Mouse (Mus musculus) CH12.LX (cell line): ENCODE data around the gene Clk1. TPM values are rescaled to one million over a fixed set of nuclear protein-coding genes. Genes with fewer than 3 reads are reported as not detected.

Source experiments
- DNase-seq: peaks from one replicate; pipeline ENCODE4 v3.0.0-alpha.2; 2013; ENCODE audit errors: extremely low read depth
- H3K27ac ChIP-seq: 2 replicates; pipeline ENCODE4 v1.5.1; 2012; ENCODE audit warnings: low read depth, mild to moderate bottlenecking, control low read depth, moderate library complexity; ENCODE audit not compliant: insufficient read depth
- H3K27me3 ChIP-seq: replicated peaks from 2 replicates; pipeline ENCODE3; 2012; ENCODE audit warnings: inconsistent platforms
- H3K36me3 ChIP-seq, 2 experiments: replicated peaks in 1 of 2; 2 replicates each; pipeline versions ENCODE3 to v1.6.1; 2012; ENCODE audit warnings: inconsistent platforms in 1 of 2, low read length in 1 of 2, mild to moderate bottlenecking in 1 of 2, mixed read lengths in 1 of 2, moderate library complexity in 1 of 2; ENCODE audit not compliant: control insufficient read depth in 1 of 2, insufficient read depth in 1 of 2
- H3K4me1 ChIP-seq, 2 experiments: 2 replicates each; pipeline ENCODE4 v1.6.1; 2012; ENCODE audit warnings: inconsistent platforms in 1 of 2, moderate library complexity in 1 of 2; ENCODE audit not compliant: insufficient read depth in 2 of 2, control insufficient read depth in 1 of 2
- H3K4me2 ChIP-seq: 2 replicates; pipeline ENCODE4 v1.6.1; 2012; ENCODE audit warnings: low read depth, mild to moderate bottlenecking, control low read depth; ENCODE audit not compliant: poor library complexity, insufficient read depth, severe bottlenecking
- H3K4me3 ChIP-seq, 3 experiments: fragments of 150-350 bp in 1 of 3; sonication (generic) in 1 of 3; replicated peaks in 1 of 3; 2 replicates each; pipeline versions ENCODE3 to v1.5.1; 2011 to 2012; ENCODE audit warnings: low read depth in 2 of 3, low read length in 2 of 3, mild to moderate bottlenecking in 2 of 3, moderate library complexity in 2 of 3, control low read depth in 1 of 3, improper control_type of control experiment in 1 of 3, inconsistent platforms in 1 of 3, mixed read lengths in 1 of 3; ENCODE audit not compliant: poor library complexity in 1 of 3
- H3K79me2 ChIP-seq: replicated peaks from 2 replicates; pipeline ENCODE4 v1.6.1; 2012; ENCODE audit warnings: mild to moderate bottlenecking, moderate library complexity; ENCODE audit not compliant: control insufficient read depth, poor library complexity, insufficient read depth, severe bottlenecking; ENCODE audit errors: extremely low read depth
- H3K9ac ChIP-seq: 2 replicates; pipeline ENCODE4 v1.6.1; 2012; ENCODE audit warnings: low read depth, mild to moderate bottlenecking, control low read depth, moderate library complexity; ENCODE audit not compliant: insufficient read depth
- H3K9me3 ChIP-seq: replicated peaks from 2 replicates; pipeline ENCODE3; 2012; ENCODE audit warnings: low read length, inconsistent platforms, mixed read lengths
- CHD1 ChIP-seq: IDR thresholded peaks from 2 replicates; pipeline ENCODE4 v1.6.1; 2012; ENCODE audit warnings: low read depth, low read length, improper control_type of control experiment, inconsistent platforms
- CHD2 ChIP-seq: IDR thresholded peaks from 2 replicates; pipeline ENCODE4 v1.6.1; 2011; ENCODE audit warnings: low read length, improper control_type of control experiment
- CTCF ChIP-seq, 2 experiments: IDR thresholded peaks in 1 of 2; conservative IDR thresholded peaks in 1 of 2; 2 replicates each; pipeline ENCODE4 v1.5.1; 2011 to 2012; ENCODE audit warnings: low read depth in 2 of 2, low read length in 2 of 2, improper control_type of control experiment in 1 of 2, inconsistent platforms in 1 of 2, mild to moderate bottlenecking in 1 of 2, moderate library complexity in 1 of 2
- E2F4 ChIP-seq: IDR thresholded peaks from 2 replicates; pipeline ENCODE4 v1.6.1; 2011; ENCODE audit warnings: low read depth, low read length, improper control_type of control experiment; ENCODE audit not compliant: insufficient replicate concordance
- EP300 ChIP-seq: IDR thresholded peaks from 2 replicates; pipeline ENCODE4 v1.6.1; 2011; ENCODE audit warnings: low read length, improper control_type of control experiment
- ETS1 ChIP-seq: conservative IDR thresholded peaks from 2 replicates; pipeline ENCODE4 v1.6.1; 2012; ENCODE audit warnings: low read depth, mild to moderate bottlenecking, inconsistent platforms, low read length, improper control_type of control experiment, moderate library complexity
- GABPA ChIP-seq: IDR thresholded peaks from 2 replicates; pipeline ENCODE4 v1.6.1; 2012; ENCODE audit warnings: low read depth, low read length, improper control_type of control experiment, inconsistent platforms; ENCODE audit not compliant: insufficient replicate concordance
- IRF4 ChIP-seq: IDR thresholded peaks from 2 replicates; pipeline ENCODE4 v1.6.1; 2014; ENCODE audit warnings: low read depth, mild to moderate bottlenecking, inconsistent platforms, low read length, improper control_type of control experiment
- JUN ChIP-seq: IDR thresholded peaks from 2 replicates; pipeline ENCODE4 v1.6.1; 2011; ENCODE audit warnings: low read depth, mild to moderate bottlenecking, low read length, improper control_type of control experiment, moderate library complexity; ENCODE audit not compliant: insufficient read depth
- JUND ChIP-seq: conservative IDR thresholded peaks from 2 replicates; pipeline ENCODE4 v1.6.1; 2011; ENCODE audit warnings: low read depth, low read length, improper control_type of control experiment
- MAZ ChIP-seq: IDR thresholded peaks from 2 replicates; pipeline ENCODE4 v1.6.1; 2012; ENCODE audit warnings: low read depth, mild to moderate bottlenecking, inconsistent platforms, low read length, improper control_type of control experiment, moderate library complexity
- NELFE ChIP-seq: IDR thresholded peaks from 2 replicates; pipeline ENCODE4 v1.6.1; 2011; ENCODE audit warnings: low read depth, low read length, improper control_type of control experiment
- NRF1 ChIP-seq: IDR thresholded peaks from 2 replicates; pipeline ENCODE4 v1.6.1; 2014; ENCODE audit warnings: low read depth, mild to moderate bottlenecking, inconsistent platforms, low read length, improper control_type of control experiment, moderate library complexity
- PAX5 ChIP-seq: IDR thresholded peaks from 2 replicates; pipeline ENCODE4 v1.6.1; 2012; ENCODE audit warnings: low read length, inconsistent platforms, mixed read lengths
- POLR2A ChIP-seq: IDR thresholded peaks from 2 replicates; pipeline ENCODE4 v1.6.1; 2011; ENCODE audit warnings: low read depth, mild to moderate bottlenecking, improper control_type of control experiment, low read length
- RCOR1 ChIP-seq: conservative IDR thresholded peaks from 2 replicates; pipeline ENCODE4 v1.6.1; 2012; ENCODE audit warnings: low read depth, mild to moderate bottlenecking, inconsistent platforms, low read length, improper control_type of control experiment
- USF2 ChIP-seq: conservative IDR thresholded peaks from 2 replicates; pipeline ENCODE4 v1.6.1; 2011; ENCODE audit warnings: low read depth, low read length, improper control_type of control experiment
- ZC3H11A ChIP-seq: IDR thresholded peaks from 2 replicates; pipeline ENCODE4 v1.6.1; 2012; ENCODE audit warnings: low read depth, mild to moderate bottlenecking, inconsistent platforms, low read length, improper control_type of control experiment
- ZMIZ1 ChIP-seq: IDR thresholded peaks from 2 replicates; pipeline ENCODE4 v1.6.1; 2012; ENCODE audit warnings: low read depth, mild to moderate bottlenecking, inconsistent platforms, low read length, improper control_type of control experiment
- dilution Hi-C: fragments of 300-500 bp; cut with MboI; formaldehyde crosslinking; loops from 2 replicates; pipeline ENCODE4 v1.14.3; 2020; ENCODE audit warnings: low sequenced_read_pairs; ENCODE audit not compliant: extremely low pct_unique_long_range_greater_than_20kb, extremely low pct_ligation_motif_present
- in situ Hi-C: fragments of 300-500 bp; cut with MboI; formaldehyde crosslinking; loops from 3 replicates; pipeline ENCODE4 v1.14.3; 2019; ENCODE audit warnings: low sequenced_read_pairs, low pct_ligation_motif_present, low pct_unique_long_range_greater_than_20kb, mixed read lengths
- polyA plus RNA-seq: library from polyadenylated mRNA; unstranded; fragments of >175 nt; gene quantifications from 2 replicates; pipeline ENCODE4 v1.2.1, GENCODE M21; 2012; ENCODE audit warnings: low read depth; ENCODE audit not compliant: insufficient read length
- total RNA-seq, 2 experiments: library from RNA; depleted of rRNA; stranded (reverse); fragments of 300-350 nt in 1 of 2; fragments of >200 nt in 1 of 2; gene quantifications; 2 replicates each; pipeline ENCODE4 v1.2.3; 2012 to 2014

Gene Clk1
- total and polyA plus RNA-seq, 3 experiments, result 107 to 209 (median 119) TPM

DNA sequence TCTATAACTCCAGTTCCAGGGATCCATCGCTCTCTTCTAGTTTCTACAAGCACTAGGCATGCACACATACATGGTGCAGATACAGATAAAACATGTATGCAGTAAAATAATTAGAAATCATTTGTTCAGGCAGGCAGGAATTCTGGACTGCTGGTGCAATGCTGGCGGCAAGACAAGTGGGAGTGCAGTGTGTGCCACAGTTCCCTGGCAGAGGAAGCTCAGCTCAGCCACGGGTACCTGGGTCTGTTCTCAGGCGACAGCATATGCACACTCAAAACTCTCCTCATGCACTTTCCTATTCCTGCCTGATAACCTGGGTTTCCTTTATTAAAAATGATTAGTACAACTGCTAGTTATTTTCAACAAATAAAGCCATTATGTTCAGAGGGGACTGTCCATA is 41.2 kb upstream of the Clk1 start:
- no peaks in the 10 kb centered on the region for H3K9me3 ChIP-seq
- H3K36me3 ChIP-seq, result peaks cover 76 to 85% of the 10 kb centered on the region in 2 experiments
- DNase-seq, result no peak
- no peak for TF ChIP-seq CTCF (conservative IDR thresholded peaks at IDR 0.05 in 1 of 2, IDR thresholded peaks at IDR 0.05 in 1 of 2; ENCODE audit: low read depth in 2 of 2, low read length in 2 of 2)
- H3K27ac ChIP-seq, result no peak overlapping the region
- H3K4me3 ChIP-seq, result no peak overlapping the region
- no peaks in the 10 kb centered on the region for H3K27me3 ChIP-seq
- dilution Hi-C loops (no loop called here), in situ Hi-C loops (no loop called here)
- no peak overlapping the region for H3K9ac ChIP-seq
- no peaks in the 10 kb centered on the region for H3K79me2 ChIP-seq
- no peak overlapping the region for H3K4me2 ChIP-seq
- no peaks in the 10 kb centered on the region for H3K4me1 ChIP-seq

DNA sequence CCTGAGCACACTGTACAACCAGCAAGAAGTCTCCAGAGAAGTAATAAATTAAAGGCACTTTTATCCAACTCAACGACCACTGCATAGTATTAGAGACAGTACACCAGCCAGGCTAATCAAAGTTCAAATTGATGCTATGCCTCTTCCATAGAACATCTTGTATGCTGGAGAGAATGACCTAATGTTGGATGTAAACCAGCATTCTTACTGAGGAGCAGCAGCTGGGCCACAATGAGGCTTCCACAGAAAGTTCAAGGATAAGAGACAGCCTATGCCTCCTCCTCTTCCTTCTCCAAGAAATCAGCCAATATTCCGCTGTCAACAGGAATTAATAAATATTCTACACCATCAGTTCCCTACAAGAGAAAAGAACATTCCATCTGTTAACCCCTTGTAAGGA is 40.1 kb upstream of the Clk1 start:
- Histone ChIP-seq H3K27ac (no peak overlapping the region), H3K36me3 (peaks cover 75 to 80% of the 10 kb centered on the region in 2 experiments), H3K79me2 (no peaks in the 10 kb centered on the region), H3K4me3 (no peak overlapping the region), H3K9me3 (no peaks in the 10 kb centered on the region), H3K27me3 (no peaks in the 10 kb centered on the region), H3K4me2 (no peak overlapping the region), H3K4me1 (no peaks in the 10 kb centered on the region), H3K9ac (no peak overlapping the region)
- dilution Hi-C loops, result no loop called here
- DNase-seq, result no peak
- TF ChIP-seq ZC3H11A (no peak), JUN (no peak)
- in situ Hi-C loops, result no loop called here

DNA sequence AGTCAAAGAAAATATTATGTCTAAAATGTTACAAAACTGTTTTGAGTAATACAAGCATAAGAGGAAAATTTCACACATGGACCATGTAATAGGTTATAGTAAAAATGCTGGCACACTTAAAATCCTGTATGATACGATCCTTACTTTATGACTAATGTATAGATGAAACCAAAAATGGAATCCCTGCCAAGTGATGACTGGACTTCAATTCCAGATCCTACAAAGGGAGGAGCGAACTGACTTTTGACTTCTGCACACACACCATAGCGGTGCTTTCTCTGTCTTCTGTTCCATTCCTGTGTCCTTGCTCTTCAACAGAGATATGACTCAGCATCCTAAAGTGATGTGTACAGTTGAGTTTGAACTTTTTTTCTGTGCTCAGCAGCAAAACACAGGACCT is 36.7 kb upstream of the Clk1 start:
- Histone ChIP-seq H3K9ac (no peak overlapping the region), H3K36me3 (peaks cover 84 to 89% of the 10 kb centered on the region in 2 experiments), H3K9me3 (no peaks in the 10 kb centered on the region), H3K27ac (no peak overlapping the region), H3K4me1 (no peaks in the 10 kb centered on the region), H3K27me3 (no peaks in the 10 kb centered on the region), H3K4me3 (no peak overlapping the region), H3K4me2 (no peak overlapping the region), H3K79me2 (no peaks in the 10 kb centered on the region)
- dilution Hi-C loops, result no loop called here
- in situ Hi-C loops, result no loop called here
- no peak for DNase-seq
- TF ChIP-seq GABPA, result no peak
- no peak for TF ChIP-seq E2F4
- no peak for TF ChIP-seq JUND
- TF ChIP-seq ETS1, result no peak
- no peak for TF ChIP-seq EP300
- no peak for TF ChIP-seq CHD2
- no peak; the same call in none of the 2 replicates for TF ChIP-seq POLR2A
- TF ChIP-seq USF2, result no peak
- TF ChIP-seq CHD1, result no peak
- TF ChIP-seq RCOR1, result no peak
- TF ChIP-seq NELFE, result no peak
- TF ChIP-seq CTCF (conservative IDR thresholded peaks at IDR 0.05 in 1 of 2, IDR thresholded peaks at IDR 0.05 in 1 of 2; ENCODE audit: low read depth in 2 of 2, low read length in 2 of 2), result no peak
- no peak for TF ChIP-seq ZMIZ1
- no peak for TF ChIP-seq NRF1
- no peak for TF ChIP-seq IRF4
- TF ChIP-seq MAZ, result no peak
- no peak for TF ChIP-seq PAX5
